Mouse (Mus musculus) forebrain, embryonic 14.5 days (tissue): ENCODE results near the gene Clock. TPM values are rescaled to one million over a fixed set of nuclear protein-coding genes. Genes with fewer than 3 reads are reported as not detected.

ENCODE experiments used
- ATAC-seq: fragments of 200-750 bp; cut with Nextera tagmentation; 2 replicates; pipeline ENCODE4 v1.8.0; 2017; ENCODE audit warnings: mild to moderate bottlenecking, moderate library complexity
- DNase-seq: peaks from one replicate; pipeline ENCODE4 v3.0.0-alpha.2; 2015; ENCODE audit warnings: low spot score
- H3K27ac ChIP-seq: fragments of 300-500 bp; sonication (generic); 2 replicates; pipeline ENCODE4 v1.5.1; 2014; ENCODE audit warnings: low read depth, mild to moderate bottlenecking, control low read depth, low read length, moderate library complexity
- H3K27me3 ChIP-seq: fragments of 300-500 bp; sonication (generic); replicated peaks from 2 replicates; pipeline ENCODE4 v1.6.1; 2014; ENCODE audit warnings: low read length, control low read depth, mixed read lengths; ENCODE audit not compliant: control insufficient read depth, insufficient read depth
- H3K36me3 ChIP-seq: fragments of 300-500 bp; sonication (generic); 2 replicates; pipeline ENCODE4 v1.6.1; 2014; ENCODE audit warnings: low read length, control low read depth; ENCODE audit not compliant: control insufficient read depth, insufficient read depth
- H3K4me1 ChIP-seq: fragments of 300-500 bp; sonication (generic); 2 replicates; pipeline ENCODE4 v1.6.1; 2014; ENCODE audit warnings: antibody characterized with exemption, low read length, control low read depth; ENCODE audit not compliant: control insufficient read depth, insufficient read depth
- H3K4me2 ChIP-seq: fragments of 300-500 bp; sonication (generic); 2 replicates; pipeline ENCODE4 v1.6.1; 2014; ENCODE audit warnings: mild to moderate bottlenecking, control low read depth, low read length
- H3K4me3 ChIP-seq: fragments of 300-500 bp; sonication (generic); 2 replicates; pipeline ENCODE4 v1.5.1; 2014; ENCODE audit warnings: low read depth, low read length, control low read depth
- H3K9ac ChIP-seq: fragments of 300-500 bp; sonication (generic); 2 replicates; pipeline ENCODE4 v1.6.1; 2014; ENCODE audit warnings: mild to moderate bottlenecking, low read length, control low read depth, moderate library complexity
- H3K9me3 ChIP-seq: fragments of 300-500 bp; sonication (generic); replicated peaks from 2 replicates; pipeline ENCODE4 v1.6.1; 2016; ENCODE audit warnings: low read length, control low read depth, mixed read lengths; ENCODE audit not compliant: control insufficient read depth
- WGBS: fragments of 180-500 bp; shearing (Covaris S2); extraction: QIAGEN DNeasy Blood & Tissue Kit; methylation state at CpG from one replicate; pipeline ENCODE4 v1.1.7; 2014; 5-methylcytosine and 5-hydroxymethylcytosine counted together
- polyA plus RNA-seq: library from polyadenylated mRNA; unstranded; fragments of >200 nt; fragmentation: Nextera tagmentation; extraction: Ambion mirVana; gene quantifications from 2 replicates; pipeline ENCODE4 v1.2.1, GENCODE M21; 2014

The Clock gene
- polyA plus RNA-seq, 1 experiment from 2014 or later: 8.2 TPM

GRCm38 (mm10) chr5:76325113-76325512, 20.5 kb upstream of the Clock start:
- Histone ChIP-seq H3K9ac (no peak overlapping the region), H3K4me1 (peaks cover 2% of the 10 kb centered on the region; the same call in 1 of the 2 replicates), H3K9me3 (no peaks in the 10 kb centered on the region), H3K4me3 (no peak overlapping the region), H3K4me2 (no peak overlapping the region), H3K36me3 (no peaks in the 10 kb centered on the region), H3K27ac (no peak overlapping the region), H3K27me3 (no peaks in the 10 kb centered on the region)
- DNase-seq: no peak
- ATAC-seq: no peak
- 93% methylated on average over 4 of the region's 4 CpGs for WGBS

GRCm38 (mm10) chr5:76321249-76322196, 16.9 kb upstream of the Clock start:
- no peaks in the 10 kb centered on the region for H3K27me3 ChIP-seq
- ATAC-seq (no peak), DNase-seq (peak; percentile 25)
- H3K9me3 ChIP-seq: no peaks in the 10 kb centered on the region
- no peak overlapping the region for H3K4me2 ChIP-seq
- 19% methylated on average over 11 of the region's 11 CpGs for WGBS
- H3K9ac ChIP-seq: no peak overlapping the region
- H3K4me1 ChIP-seq: peaks cover 2% of the 10 kb centered on the region; the same call in 1 of the 2 replicates
- H3K36me3 ChIP-seq: no peaks in the 10 kb centered on the region
- no peak overlapping the region for H3K27ac ChIP-seq
- no peak overlapping the region for H3K4me3 ChIP-seq

- H3K4me1 ChIP-seq: peaks cover under 1% of the 10 kb centered on the region; the same call in 1 of the 2 replicates
- DNase-seq (no peak), ATAC-seq (no peak)
- no peaks in the 10 kb centered on the region for H3K36me3 ChIP-seq
- H3K9me3 ChIP-seq: no peaks in the 10 kb centered on the region
- H3K9ac ChIP-seq: no peak overlapping the region
- H3K27ac ChIP-seq: no peak overlapping the region
- no peak overlapping the region for H3K4me3 ChIP-seq
- 62% methylated on average over 2 of the region's 2 CpGs for WGBS
- no peak overlapping the region for H3K4me2 ChIP-seq
- H3K27me3 ChIP-seq: no peaks in the 10 kb centered on the region
Observed at GRCm38 (mm10) chr5:76308206-76308605, 3.6 kb upstream of the Clock start.

GRCm38 (mm10) chr5:76306261-76306660, 1.7 kb upstream of the Clock start:
- peaks cover 4% of the 10 kb centered on the region for H3K4me1 ChIP-seq
- no peak overlapping the region for H3K27ac ChIP-seq
- H3K4me3 ChIP-seq: no peak overlapping the region
- no peaks in the 10 kb centered on the region for H3K27me3 ChIP-seq
- ATAC-seq (no peak), DNase-seq (no peak)
- no peaks in the 10 kb centered on the region for H3K9me3 ChIP-seq
- no peak overlapping the region for H3K9ac ChIP-seq
- WGBS: 72% methylated on average over 3 of the region's 3 CpGs
- no peak overlapping the region for H3K4me2 ChIP-seq
- no peaks in the 10 kb centered on the region for H3K36me3 ChIP-seq

- H3K9me3 ChIP-seq: no peaks in the 10 kb centered on the region
- H3K27ac ChIP-seq: no peak overlapping the region
- H3K4me3 ChIP-seq: peak overlapping the region; percentile 98
- no peaks in the 10 kb centered on the region for H3K27me3 ChIP-seq
- DNase-seq (peak; percentile 13), ATAC-seq (no peak)
- WGBS: 3% methylated on average over 8 of the region's 8 CpGs
- no peaks in the 10 kb centered on the region for H3K36me3 ChIP-seq
- H3K4me1 ChIP-seq: peaks cover 10% of the 10 kb centered on the region
- H3K4me2 ChIP-seq: peak overlapping the region; percentile 81
- H3K9ac ChIP-seq: no peak overlapping the region; the same call in none of the 2 replicates
Observed at GRCm38 (mm10) chr5:76305616-76306015, 1.0 kb upstream of the Clock start.

- H3K27ac ChIP-seq: peak overlapping the region; percentile 96
- peak overlapping the region; percentile 93 for H3K9ac ChIP-seq
- no peaks in the 10 kb centered on the region for H3K9me3 ChIP-seq
- ATAC-seq (peak; percentile 70), DNase-seq (peak; percentile 80)
- H3K4me3 ChIP-seq: peak overlapping the region; percentile 98
- no peaks in the 10 kb centered on the region for H3K36me3 ChIP-seq
- H3K4me2 ChIP-seq: peak overlapping the region; percentile 81
- WGBS: under 1% methylated on average over 70 of the region's 100 CpGs
- peaks cover 10% of the 10 kb centered on the region for H3K4me1 ChIP-seq
- no peaks in the 10 kb centered on the region for H3K27me3 ChIP-seq
Observed at GRCm38 (mm10) chr5:76303745-76304451, 694 bp downstream of the Clock start.

- no peak for ATAC-seq
Observed at GRCm38 (mm10) chr5:76303379-76303744, 1.2 kb downstream of the Clock start.

GRCm38 (mm10) chr5:76302009-76302408, 2.6 kb downstream of the Clock start:
- Histone ChIP-seq H3K4me2 (no peak overlapping the region), H3K27ac (no peak overlapping the region), H3K4me1 (peaks cover 10% of the 10 kb centered on the region), H3K4me3 (no peak overlapping the region), H3K36me3 (no peaks in the 10 kb centered on the region), H3K9me3 (no peaks in the 10 kb centered on the region), H3K9ac (no peak overlapping the region), H3K27me3 (no peaks in the 10 kb centered on the region)
- no peak for ATAC-seq
- WGBS: 78% methylated on average over 2 of the region's 2 CpGs
- DNase-seq: peak; percentile 9

More at GRCm38 (mm10) chr5:76303379-76303744, 1.2 kb downstream of the Clock start:
- Histone ChIP-seq H3K27ac (peak overlapping the region; percentile 96), H3K9ac (peak overlapping the region; percentile 93), H3K36me3 (no peaks in the 10 kb centered on the region), H3K4me3 (peak overlapping the region; percentile 98), H3K9me3 (no peaks in the 10 kb centered on the region), H3K4me1 (peaks cover 10% of the 10 kb centered on the region), H3K4me2 (peak overlapping the region; percentile 81), H3K27me3 (no peaks in the 10 kb centered on the region)
- WGBS: 2% methylated on average over 11 of the region's 11 CpGs
- peak; percentile 20 for DNase-seq
